Mouse (Mus musculus) erythroblast, embryonic 14.5 days (primary cell): ENCODE measurements around the gene Mif. TPM values are rescaled to one million over a fixed set of nuclear protein-coding genes. Genes with fewer than 3 reads are reported as not detected.

Experiments
- H3K27me3 ChIP-seq: 2 replicates; pipeline ENCODE4 v1.6.1; 2012; ENCODE audit warnings: inconsistent platforms; ENCODE audit not compliant: control insufficient read depth
- H3K36me3 ChIP-seq: 2 replicates; pipeline ENCODE4 v1.6.1; 2012; ENCODE audit warnings: mild to moderate bottlenecking, inconsistent platforms; ENCODE audit not compliant: control insufficient read depth
- H3K4me1 ChIP-seq: 2 replicates; pipeline ENCODE4 v1.6.1; 2012; ENCODE audit warnings: inconsistent platforms; ENCODE audit not compliant: control insufficient read depth
- H3K4me3 ChIP-seq: replicated peaks from 2 replicates; pipeline ENCODE3; 2012; ENCODE audit warnings: moderate library complexity, mild to moderate bottlenecking, inconsistent platforms
- H3K9me3 ChIP-seq: 2 replicates; pipeline ENCODE4 v1.6.1; 2012; ENCODE audit warnings: low read length, inconsistent platforms, mixed read lengths; ENCODE audit not compliant: control insufficient read depth
- GATA1 ChIP-seq: IDR thresholded peaks from 2 replicates; pipeline ENCODE4 v1.6.1; 2012; ENCODE audit warnings: low read length, inconsistent platforms, mixed read lengths
- TAL1 ChIP-seq: IDR thresholded peaks from 3 replicates; pipeline ENCODE4 v1.6.1; 2012; ENCODE audit warnings: low read length, inconsistent platforms, mixed read lengths
- polyA plus RNA-seq: library from polyadenylated mRNA; stranded (reverse); fragments of >175 nt; gene quantifications from 2 replicates; pipeline ENCODE4 v1.2.3, GENCODE M21; 2012

Gene Mif
- polyA plus RNA-seq, 1 experiment: 44.8 TPM

DNA sequence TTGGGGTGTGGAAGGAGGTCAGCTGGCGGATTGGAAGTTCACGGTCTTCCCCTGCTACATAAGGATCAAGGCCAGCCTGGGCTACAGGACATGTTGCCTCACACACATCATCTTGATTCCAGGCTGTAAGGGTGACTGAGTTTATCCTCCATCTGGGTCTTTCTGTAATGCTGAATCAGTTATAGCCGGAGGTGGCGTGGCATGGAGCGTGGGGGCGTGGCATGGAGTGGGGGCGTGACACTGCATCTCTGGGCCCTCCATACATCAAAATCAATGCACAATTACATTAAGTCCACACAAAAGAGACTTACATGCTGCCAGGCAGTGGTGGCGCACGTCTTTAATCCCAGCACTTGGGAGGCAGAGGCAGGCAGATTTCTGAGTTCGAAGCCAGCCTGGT, 20.3 kb upstream of the Mif start:
- no peaks in the 10 kb centered on the region for H3K36me3 ChIP-seq
- TF ChIP-seq GATA1: no peak
- TF ChIP-seq TAL1: no peak
- no peak overlapping the region for H3K4me3 ChIP-seq
- H3K27me3 ChIP-seq: peaks cover 26% of the 10 kb centered on the region
- no peaks in the 10 kb centered on the region for H3K9me3 ChIP-seq
- H3K4me1 ChIP-seq: peaks cover 2% of the 10 kb centered on the region; the same call in 1 of the 2 replicates

GRCm38 (mm10) chr10:75878836-75879235, 18.8 kb upstream of the Mif start:
- no peaks in the 10 kb centered on the region for H3K36me3 ChIP-seq
- peaks cover 20% of the 10 kb centered on the region for H3K27me3 ChIP-seq
- TF ChIP-seq GATA1: no peak
- no peak for TF ChIP-seq TAL1
- peaks cover 2% of the 10 kb centered on the region; the same call in 1 of the 2 replicates for H3K4me1 ChIP-seq
- no peak overlapping the region for H3K4me3 ChIP-seq
- H3K9me3 ChIP-seq: no peaks in the 10 kb centered on the region

DNA sequence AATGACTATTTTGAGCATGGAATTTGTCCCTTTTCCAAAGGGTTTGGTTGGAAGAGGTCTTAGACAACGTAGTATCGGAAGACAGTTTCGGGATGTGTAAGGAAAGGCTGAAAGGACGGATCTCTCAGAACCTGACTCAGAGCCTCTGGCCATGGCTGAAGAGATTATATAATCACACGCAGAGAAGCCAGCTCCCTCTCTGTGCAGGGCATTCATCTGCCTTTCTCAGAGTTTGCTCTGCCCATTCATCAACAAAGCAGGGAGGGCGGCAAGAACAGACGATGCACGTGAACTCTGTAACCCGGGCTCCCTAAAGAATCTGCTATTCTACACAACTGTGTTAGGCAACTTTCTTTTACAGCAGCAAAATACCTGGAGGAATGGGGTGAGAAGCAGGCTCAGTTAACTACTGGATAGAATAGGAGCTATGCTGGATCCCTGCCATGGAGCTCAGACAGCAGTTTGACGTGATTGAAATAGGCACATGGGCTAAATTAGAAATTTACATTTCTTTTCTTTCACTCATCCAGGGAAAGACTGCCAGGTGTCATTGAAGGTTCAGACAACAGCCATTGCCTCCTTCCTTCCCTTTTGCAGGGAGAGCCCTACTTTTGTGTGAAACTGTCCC, 13.6 kb upstream of the Mif start:
- Histone ChIP-seq H3K4me1 (peaks cover 13% of the 10 kb centered on the region), H3K36me3 (no peaks in the 10 kb centered on the region), H3K9me3 (no peaks in the 10 kb centered on the region), H3K27me3 (no peaks in the 10 kb centered on the region), H3K4me3 (no peak overlapping the region)
- TF ChIP-seq TAL1 (no peak), GATA1 (no peak)

DNA sequence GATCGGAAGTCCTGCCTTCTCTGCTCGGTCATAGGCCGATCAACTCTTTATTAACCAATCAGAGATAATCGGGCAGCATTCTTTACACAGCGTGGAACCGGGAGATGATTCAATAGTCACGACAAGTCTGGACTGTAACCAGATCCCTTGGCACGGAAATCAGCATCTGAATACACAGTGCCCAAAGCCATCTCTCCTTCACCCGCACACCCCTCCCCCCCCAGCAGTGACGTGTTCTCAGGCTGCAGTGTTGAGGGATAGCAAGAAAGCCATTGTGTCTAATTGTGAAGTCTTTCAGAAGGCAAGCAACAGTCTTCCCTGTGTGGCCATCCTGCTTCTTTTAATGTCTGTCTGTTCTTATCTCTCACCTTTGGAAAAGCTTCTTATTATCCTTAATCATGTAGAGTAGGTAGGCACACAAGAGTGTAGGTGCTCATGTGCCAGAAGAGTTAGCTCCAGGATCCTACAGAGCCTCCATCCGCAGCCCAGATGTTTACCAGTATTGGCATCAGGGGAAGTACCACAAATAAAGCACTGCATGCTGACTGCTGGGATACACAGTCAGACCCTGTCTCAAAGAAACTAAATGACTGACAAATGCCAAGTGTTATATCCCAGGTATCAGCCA, 13.0 kb upstream of the Mif start:
- Histone ChIP-seq H3K36me3 (no peaks in the 10 kb centered on the region), H3K9me3 (no peaks in the 10 kb centered on the region), H3K4me3 (peak overlapping the region; percentile 55), H3K4me1 (peaks cover 13% of the 10 kb centered on the region), H3K27me3 (no peaks in the 10 kb centered on the region)
- TF ChIP-seq GATA1 (no peak), TAL1 (no peak)

DNA sequence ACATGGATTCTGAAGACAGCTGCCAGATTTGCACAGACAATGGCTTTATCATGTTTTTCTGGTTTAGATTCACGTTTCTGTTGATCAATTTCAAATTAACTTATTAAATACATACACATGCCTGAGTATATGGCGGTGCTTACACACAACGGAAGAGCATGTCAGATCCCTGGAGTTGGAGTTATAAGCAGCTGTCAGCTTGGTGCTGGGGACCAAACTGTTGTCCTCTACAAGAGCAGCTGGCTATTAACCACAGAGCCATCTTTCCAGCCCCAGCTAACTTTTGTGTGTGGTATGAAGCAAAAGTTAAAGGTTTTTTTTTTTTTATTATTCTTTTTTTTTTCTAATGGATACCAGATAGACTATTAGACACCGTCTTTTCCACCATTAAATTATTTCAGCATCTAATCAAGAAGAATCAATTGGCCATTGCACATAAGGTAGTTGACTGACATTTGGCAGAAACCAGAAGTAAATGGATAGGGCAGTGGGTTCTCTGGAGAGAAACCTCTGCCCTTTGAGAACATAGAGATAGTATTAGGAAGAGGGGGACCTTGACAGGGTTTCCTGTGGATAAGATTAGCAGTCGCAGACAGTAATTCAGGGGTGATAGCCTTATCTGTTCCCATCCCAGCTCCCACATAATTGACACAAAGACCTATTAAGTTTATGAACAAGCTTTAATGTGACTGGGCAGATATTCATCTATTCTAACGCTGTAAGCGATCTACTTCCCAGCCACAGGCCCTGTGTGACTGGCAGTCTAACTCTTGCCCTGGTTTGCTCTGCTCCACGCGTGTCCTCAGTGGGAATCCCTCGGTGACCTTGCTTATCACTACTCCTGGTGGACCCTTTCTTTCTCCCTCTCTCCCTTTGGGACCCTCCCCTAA, 12.2 kb upstream of the Mif start:
- Histone ChIP-seq H3K27me3 (no peaks in the 10 kb centered on the region), H3K4me1 (peaks cover 13% of the 10 kb centered on the region), H3K36me3 (no peaks in the 10 kb centered on the region), H3K4me3 (peak overlapping the region; percentile 55), H3K9me3 (no peaks in the 10 kb centered on the region)
- TF ChIP-seq GATA1 (no peak), TAL1 (no peak)

DNA sequence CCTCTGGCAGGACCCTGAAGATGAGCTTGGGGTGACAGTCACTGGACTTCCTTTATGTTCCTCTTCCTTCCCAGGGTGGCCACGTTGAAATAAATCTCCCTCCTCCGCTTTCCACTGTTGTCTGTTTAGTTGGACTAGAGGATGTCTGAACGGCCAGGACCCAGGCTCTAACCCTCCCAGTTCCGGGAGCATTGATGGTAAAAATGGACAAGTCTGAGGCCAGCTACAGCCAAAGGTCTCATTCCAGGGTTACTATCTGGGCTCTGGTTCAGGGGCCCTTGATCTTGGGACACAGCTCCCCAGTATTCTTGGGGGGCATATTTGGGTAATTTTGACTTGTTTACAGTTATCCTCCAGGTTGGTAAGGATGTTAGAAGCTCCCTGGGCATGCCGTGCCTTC, 1.5 kb upstream of the Mif start:
- peaks cover 12% of the 10 kb centered on the region for H3K36me3 ChIP-seq
- no peak for TF ChIP-seq TAL1
- no peak for TF ChIP-seq GATA1
- H3K4me3 ChIP-seq: no peak overlapping the region
- H3K9me3 ChIP-seq: peaks cover 12% of the 10 kb centered on the region
- H3K27me3 ChIP-seq: peaks cover 3% of the 10 kb centered on the region; the same call in 1 of the 2 replicates
- peaks cover 33% of the 10 kb centered on the region for H3K4me1 ChIP-seq

- H3K4me3 ChIP-seq: no peak overlapping the region
- no peak for TF ChIP-seq TAL1
Measured at GRCm38 (mm10) chr10:75860746-75861145, 706 bp upstream of the Mif start.

DNA sequence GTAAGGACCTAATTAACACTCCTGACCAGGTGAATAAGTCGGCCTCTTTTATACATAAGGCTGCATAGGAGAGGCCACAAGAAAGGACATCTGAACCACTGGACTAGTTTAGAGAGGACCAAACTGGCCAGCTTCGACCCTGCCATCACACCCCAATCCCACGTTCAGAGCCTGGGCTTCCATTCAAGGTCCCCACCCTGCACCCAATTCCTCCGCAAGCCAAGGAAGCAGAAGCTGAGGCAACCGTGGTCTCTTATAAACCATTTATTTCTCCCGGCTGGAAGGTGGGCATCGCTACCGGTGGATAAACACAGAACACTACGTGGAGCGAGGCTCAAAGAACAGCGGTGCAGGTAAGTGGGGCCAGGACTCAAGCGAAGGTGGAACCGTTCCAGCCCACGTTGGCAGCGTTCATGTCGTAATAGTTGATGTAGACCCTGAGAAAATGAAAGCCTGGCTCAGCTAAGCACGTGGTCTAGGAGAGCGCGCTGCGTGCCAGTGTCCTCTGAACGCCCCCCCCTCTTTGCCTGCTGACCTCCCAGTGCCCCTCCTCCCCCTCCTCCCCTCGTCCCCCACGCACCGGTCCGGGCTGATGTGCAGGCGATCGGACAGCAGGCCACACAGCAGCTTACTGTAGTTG, 813 bp downstream of the Mif start:
- Histone ChIP-seq H3K4me3 (peak overlapping the region; percentile 75), H3K4me1 (peaks cover 33% of the 10 kb centered on the region), H3K36me3 (peaks cover 12% of the 10 kb centered on the region), H3K9me3 (peaks cover 12% of the 10 kb centered on the region), H3K27me3 (no peaks in the 10 kb centered on the region)
- TF ChIP-seq GATA1 (no peak), TAL1 (no peak)

More at GRCm38 (mm10) chr10:75860746-75861145, 706 bp upstream of the Mif start:
- Histone ChIP-seq H3K36me3 (peaks cover 12% of the 10 kb centered on the region), H3K4me1 (peaks cover 33% of the 10 kb centered on the region), H3K9me3 (peaks cover 12% of the 10 kb centered on the region), H3K27me3 (no peaks in the 10 kb centered on the region)
